Mouse (Mus musculus) hindbrain, embryonic 13.5 days (tissue): ENCODE data around the gene Spout1. TPM values are rescaled to one million over a fixed set of nuclear protein-coding genes. Genes with fewer than 3 reads are reported as not detected.

ENCODE experiments used
- polyA plus RNA-seq: library from polyadenylated mRNA; unstranded; fragments of >200 nt; fragmentation: Nextera tagmentation; extraction: Ambion mirVana; gene quantifications from 2 replicates; pipeline ENCODE4 v1.2.1, GENCODE M21; 2015

The Spout1 gene
- polyA plus RNA-seq, 1 experiment from 2014 or later = 58.1 TPM

Other genes starting within 250 kb of the Spout1 start
- 75.2 and 82.1 TPM in 2 replicates for gene Gle1, start 243.0 kb downstream of the Spout1 start, polyA plus RNA-seq
- 192 and 203 TPM in 2 replicates for gene Sptan1, start 212.9 kb downstream of the Spout1 start, polyA plus RNA-seq
- gene Wdr34, start 129.6 kb downstream of the Spout1 start, polyA plus RNA-seq = 64.2 and 67.0 TPM in 2 replicates
- 400 TPM in 2 replicates for gene Set, start 121.1 kb downstream of the Spout1 start, polyA plus RNA-seq
- gene Pkn3, start 100.8 kb downstream of the Spout1 start, polyA plus RNA-seq = 1.9 and 2.3 TPM in 2 replicates
- gene Zdhhc12, start 84.8 kb downstream of the Spout1 start, polyA plus RNA-seq = 24.2 TPM in 2 replicates
- 14.1 and 15.2 TPM in 2 replicates for gene Zer1, start 53.9 kb downstream of the Spout1 start, polyA plus RNA-seq
- 11.9 and 14.6 TPM in 2 replicates for gene Tbc1d13, start 44.7 kb downstream of the Spout1 start, polyA plus RNA-seq
- gene Endog, start 7.0 kb downstream of the Spout1 start, polyA plus RNA-seq = 14.3 and 19.3 TPM in 2 replicates
- gene Kyat1, start 27.4 kb upstream of the Spout1 start, polyA plus RNA-seq = 14.5 and 14.8 TPM in 2 replicates
- gene Lrrc8a, start 59.3 kb upstream of the Spout1 start, polyA plus RNA-seq = 59.8 TPM in 2 replicates
- 0.10 and 0.36 TPM in 2 replicates for gene Gm28035, start 62.1 kb upstream of the Spout1 start, polyA plus RNA-seq
- gene Phyhd1, start 87.7 kb upstream of the Spout1 start, polyA plus RNA-seq = 6.5 and 8.3 TPM in 2 replicates
- gene Gm28038, start 102.6 kb upstream of the Spout1 start, polyA plus RNA-seq = not detected in 2 replicates
- 33.7 TPM in 2 replicates for gene Dolk, start 107.9 kb upstream of the Spout1 start, polyA plus RNA-seq
- gene Nup188, start 107.9 kb upstream of the Spout1 start, polyA plus RNA-seq = 21.6 and 24.0 TPM in 2 replicates
- 146 and 160 TPM in 2 replicates for gene Sh3glb2, start 180.9 kb upstream of the Spout1 start, polyA plus RNA-seq
- 27.0 and 33.1 TPM in 2 replicates for gene Miga2, start 185.8 kb upstream of the Spout1 start, polyA plus RNA-seq
- gene Dolpp1, start 213.8 kb upstream of the Spout1 start, polyA plus RNA-seq = 51.2 and 53.9 TPM in 2 replicates
- 22.1 and 24.0 TPM in 2 replicates for gene Crat, start 237.4 kb upstream of the Spout1 start, polyA plus RNA-seq
- gene Ptpa, start 237.6 kb upstream of the Spout1 start, polyA plus RNA-seq = 129 and 133 TPM in 2 replicates